Mouse (Mus musculus) heart, postnatal 0 days (tissue): ENCODE measurements around the gene Ak6.

Experiments used
- CTCF ChIP-seq: IDR thresholded peaks from 2 replicates; pipeline ENCODE4 v1.5.1; 2016; ENCODE audit warnings: antibody characterized with exemption, control low read depth, low read depth
- EP300 ChIP-seq: IDR thresholded peaks from 2 replicates; pipeline ENCODE4 v1.6.1; 2016; ENCODE audit warnings: antibody characterized with exemption, low read depth

DNA sequence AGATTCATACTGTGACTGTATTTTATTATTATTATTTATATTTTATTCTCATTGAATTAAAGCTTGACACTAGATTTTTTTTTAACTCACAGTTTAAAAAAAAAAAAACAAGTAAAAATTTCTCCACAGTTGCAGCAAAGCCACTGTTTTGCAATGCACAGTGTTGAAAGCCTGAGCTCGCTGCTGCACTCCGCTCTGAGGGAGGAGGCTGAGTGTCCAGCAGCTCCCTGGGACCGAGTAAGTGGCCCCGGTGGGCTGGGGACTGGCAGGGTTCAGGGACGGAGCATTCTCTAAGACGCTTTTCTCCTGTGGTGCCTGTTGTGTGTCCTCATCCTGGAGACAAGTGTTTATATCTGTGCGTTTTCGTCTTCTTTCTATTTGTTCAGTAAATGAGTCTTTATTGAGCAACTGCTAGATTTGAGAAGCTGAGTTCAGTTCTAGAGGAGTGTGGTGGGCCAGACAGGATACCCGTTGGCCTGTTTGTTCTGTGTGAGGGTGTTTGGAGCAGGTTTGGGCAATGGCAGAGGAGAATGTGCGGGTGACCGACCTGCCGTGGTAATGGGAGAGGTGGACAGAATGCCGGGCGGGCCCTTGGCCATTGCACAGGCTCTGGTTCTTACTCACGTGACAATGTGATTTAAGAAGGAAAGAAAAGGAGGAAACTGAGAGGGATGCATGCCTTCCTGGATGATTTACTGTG, 25.3 kb downstream of the Ak6 start:
- TF ChIP-seq CTCF (no peak), EP300 (no peak)
